In the genomic region with DNA sequence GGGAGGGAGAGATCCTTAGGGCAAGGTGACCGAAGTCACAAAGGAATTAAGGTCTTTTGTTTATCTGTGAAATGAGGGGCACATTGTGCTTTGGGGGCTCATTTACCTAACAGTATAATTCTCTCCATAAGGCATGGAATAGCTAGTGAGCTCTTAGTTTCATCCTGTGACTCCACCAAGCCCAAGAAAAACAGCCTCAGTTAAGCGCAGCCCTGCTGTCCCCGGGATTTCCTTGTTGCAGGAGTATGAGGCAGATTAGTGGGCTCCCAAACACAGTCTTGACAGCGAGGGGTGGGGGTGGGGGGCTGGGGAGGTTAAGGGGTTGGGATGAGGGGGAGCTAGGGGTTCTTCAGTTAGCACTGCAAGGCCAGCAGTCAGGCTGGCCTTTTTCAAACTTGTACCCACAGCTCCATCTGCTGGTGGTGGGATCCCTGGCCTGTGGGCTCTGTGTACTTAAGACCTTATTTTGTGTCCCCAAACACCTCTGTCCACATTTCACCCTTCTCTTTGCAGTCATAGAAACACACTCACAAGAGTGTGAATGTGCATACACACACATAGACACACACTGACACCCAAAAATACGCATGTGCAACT, we compare ENCODE assay signal across 8 mouse cellular contexts.
A peak's percentile ranks its signal among the peaks of the same experiment; 100 is the strongest.
DNase-seq lines count a peak whose midpoint lies in the region; ATAC-seq and TF ChIP-seq lines count a peak whose summit lies in the region.

No protein-coding gene starts in this region.

- no peak overlapping the region for H3K9ac ChIP-seq in hindbrain, postnatal 0 days (replicated peaks; ENCODE audit: low read length)
- H3K9ac ChIP-seq in midbrain, embryonic 11.5 days (ENCODE audit: low read length), result no peak overlapping the region
- no peak overlapping the region for H3K9ac ChIP-seq in stomach, embryonic 14.5 days (replicated peaks; ENCODE audit: low read depth, low read length)

- H3K27me3 ChIP-seq in hindbrain, postnatal 0 days (ENCODE audit: insufficient read depth, low read length), result no peaks in the 10 kb centered on the region
- H3K27me3 ChIP-seq in midbrain, embryonic 11.5 days (ENCODE audit: control insufficient read depth, insufficient read depth, low read length), result no peaks in the 10 kb centered on the region
- no peaks in the 10 kb centered on the region for H3K27me3 ChIP-seq in stomach, embryonic 14.5 days (ENCODE audit: control insufficient read depth, insufficient read depth, low read length)

- H3K36me3 ChIP-seq in hindbrain, postnatal 0 days (ENCODE audit: insufficient read depth, low read length), result no peaks in the 10 kb centered on the region
- no peaks in the 10 kb centered on the region for H3K36me3 ChIP-seq in midbrain, embryonic 11.5 days (ENCODE audit: control insufficient read depth, insufficient read depth, low read length)
- no peaks in the 10 kb centered on the region for H3K36me3 ChIP-seq in stomach, embryonic 14.5 days (ENCODE audit: control insufficient read depth, insufficient read depth, low read length)

- no peaks in the 10 kb centered on the region for H3K9me3 ChIP-seq in hindbrain, postnatal 0 days (ENCODE audit: low read length)
- H3K9me3 ChIP-seq in midbrain, embryonic 11.5 days (ENCODE audit: control insufficient read depth, low read length), result no peaks in the 10 kb centered on the region
- no peaks in the 10 kb centered on the region for H3K9me3 ChIP-seq in stomach, embryonic 14.5 days (ENCODE audit: control insufficient read depth, low read depth, low read length)

- DNase-seq in adrenal gland, adult 2 months, result peak; percentile 61
- DNase-seq in cerebellum, adult 9-11 months, result peak; percentile 81
- DNase-seq in hindbrain, postnatal 0 days (ENCODE audit: low spot score), result peak; percentile 88
- DNase-seq in layer of hippocampus, postnatal 36 days, result peak; percentile 54 to 69
- DNase-seq in midbrain, embryonic 11.5 days (ENCODE audit: low spot score, missing footprints), result peak; percentile 97
- DNase-seq in B cell, adult 2 months, result no peak

- no peak overlapping the region for H3K27ac ChIP-seq in hindbrain, postnatal 0 days
- H3K27ac ChIP-seq in midbrain, embryonic 11.5 days (ENCODE audit: low read depth, low read length), result no peak overlapping the region
- no peak overlapping the region for H3K27ac ChIP-seq in stomach, embryonic 14.5 days (ENCODE audit: low read length)

- no peak overlapping the region for H3K4me3 ChIP-seq in hindbrain, postnatal 0 days (ENCODE audit: low read length)
- H3K4me3 ChIP-seq in midbrain, embryonic 11.5 days (ENCODE audit: low read depth, low read length), result no peak overlapping the region
- no peak overlapping the region for H3K4me3 ChIP-seq in stomach, embryonic 14.5 days (ENCODE audit: low read depth, low read length)

- no peak overlapping the region for H3K4me2 ChIP-seq in hindbrain, postnatal 0 days (ENCODE audit: low read depth, low read length)
- no peak overlapping the region for H3K4me2 ChIP-seq in midbrain, embryonic 11.5 days
- no peak overlapping the region for H3K4me2 ChIP-seq in stomach, embryonic 14.5 days (replicated peaks; ENCODE audit: low read depth, low read length)

- no peaks in the 10 kb centered on the region; the same call in 1 of the 2 replicates for H3K4me1 ChIP-seq in hindbrain, postnatal 0 days (ENCODE audit: insufficient read depth, low read length)
- no peaks in the 10 kb centered on the region for H3K4me1 ChIP-seq in midbrain, embryonic 11.5 days (ENCODE audit: control insufficient read depth, insufficient read depth, low read length)
- H3K4me1 ChIP-seq in stomach, embryonic 14.5 days (ENCODE audit: control insufficient read depth, insufficient read depth, low read length), result no peaks in the 10 kb centered on the region

- WGBS in hindbrain, postnatal 0 days, result 12% methylated on average over 5 of the region's 5 CpGs
- 9% methylated on average over 5 of the region's 5 CpGs for WGBS in midbrain, embryonic 11.5 days
- 14% methylated on average over 5 of the region's 5 CpGs for WGBS in stomach, embryonic 14.5 days

- peak; percentile 60; the same call in 1 of the 2 replicates for ATAC-seq in frontal cortex, adult (ENCODE audit: low TSS enrichment)
- peak; percentile 74 for ATAC-seq in hindbrain, postnatal 0 days
- ATAC-seq in midbrain, embryonic 11.5 days (ENCODE audit: low FRiP score), result peak; percentile 80
- ATAC-seq in stomach, embryonic 14.5 days (ENCODE audit: insufficient number of reproducible peaks, insufficient read depth, low FRiP score, low read depth), result peak; percentile 74; the same call in 1 of the 2 replicates

- TF ChIP-seq CTCF in hindbrain, postnatal 0 days (IDR thresholded peaks at IDR 0.05; ENCODE audit: low read depth), result peak; percentile 83

Comparison
In these comparisons a context has a peak if more than half of its experiments do, and no peak if none do; other contexts are left out.
1. DNase-seq: peak in adrenal gland, adult 2 months (single experiment), cerebellum, adult 9-11 months (single experiment), hindbrain, postnatal 0 days (single experiment), layer of hippocampus, postnatal 36 days (2 of 2) and midbrain, embryonic 11.5 days (single experiment); none in B cell, adult 2 months (0 of 2).
2. Peak in every context shown above with its lines, with median percentiles within 50 percentile points of each other: ATAC-seq.